Mouse (Mus musculus): ENCODE measurements around the gene Zfp426. TPM values are rescaled to one million over a fixed set of nuclear protein-coding genes. Genes with fewer than 3 reads are reported as not detected.

The Zfp426 gene
- polyA plus RNA-seq, 1 experiment from 2014 or later, result 19.4 TPM

DNA sequence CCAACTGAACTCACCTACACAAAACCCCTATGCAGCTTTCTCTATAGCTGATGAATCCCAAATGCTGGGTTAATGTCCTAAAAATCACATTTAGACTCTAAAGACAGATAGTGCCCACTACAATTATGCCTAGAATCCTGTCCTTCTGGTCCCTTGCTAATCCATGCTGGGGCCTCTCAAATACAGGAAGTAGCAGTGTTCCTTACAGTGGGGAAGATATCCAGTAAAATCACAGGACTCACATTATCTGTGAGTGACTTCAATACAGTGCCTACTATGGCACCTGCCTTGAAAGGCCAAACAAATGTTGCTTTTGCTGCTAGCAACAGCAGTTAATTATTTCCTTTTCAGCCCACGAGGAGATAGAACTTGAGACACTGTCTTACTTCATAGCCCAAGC, 17.8 kb upstream of the Zfp426 start:
- no peak for ATAC-seq (ENCODE audit: insufficient number of reproducible peaks, low FRiP score, low TSS enrichment, low read depth)
- Histone ChIP-seq H3K4me1 (peaks cover 16% of the 10 kb centered on the region; the same call in 1 of the 2 replicates), H3K27ac (no peak overlapping the region), H3K4me3 (no peak overlapping the region), H3K27me3 (no peaks in the 10 kb centered on the region), H3K9ac (no peak overlapping the region), H3K4me2 (no peak overlapping the region), H3K36me3 (peaks cover 68% of the 10 kb centered on the region), H3K9me3 (no peaks in the 10 kb centered on the region)
- WGBS, result 55% methylated on average over 1 of the region's 1 CpGs

- H3K9me3 ChIP-seq, result no peaks in the 10 kb centered on the region
- no peaks in the 10 kb centered on the region for H3K27me3 ChIP-seq
- no peak overlapping the region for H3K4me3 ChIP-seq
- H3K4me2 ChIP-seq, result no peak overlapping the region
- H3K9ac ChIP-seq, result no peak overlapping the region
- no peak for ATAC-seq (ENCODE audit: insufficient number of reproducible peaks, low FRiP score, low TSS enrichment, low read depth)
- peaks cover 70% of the 10 kb centered on the region for H3K36me3 ChIP-seq
- 78% methylated on average over 3 of the region's 3 CpGs for WGBS
- H3K27ac ChIP-seq, result no peak overlapping the region
- H3K4me1 ChIP-seq, result peaks cover 13% of the 10 kb centered on the region; the same call in 1 of the 2 replicates
These were observed 17.1 kb upstream of the Zfp426 start for GRCm38 (mm10) chr9:20509676-20510075.

- 89% methylated on average over 5 of the region's 5 CpGs for WGBS
- peaks cover 77% of the 10 kb centered on the region for H3K36me3 ChIP-seq
- H3K27ac ChIP-seq, result no peak overlapping the region
- no peak for ATAC-seq (ENCODE audit: insufficient number of reproducible peaks, low FRiP score, low TSS enrichment, low read depth)
- H3K4me1 ChIP-seq, result no peaks in the 10 kb centered on the region
- no peak overlapping the region for H3K4me2 ChIP-seq
- no peak overlapping the region for H3K9ac ChIP-seq
- H3K4me3 ChIP-seq, result no peak overlapping the region
- H3K9me3 ChIP-seq, result no peaks in the 10 kb centered on the region
- H3K27me3 ChIP-seq, result no peaks in the 10 kb centered on the region
These were observed 12.3 kb upstream of the Zfp426 start for GRCm38 (mm10) chr9:20504801-20505200.

DNA sequence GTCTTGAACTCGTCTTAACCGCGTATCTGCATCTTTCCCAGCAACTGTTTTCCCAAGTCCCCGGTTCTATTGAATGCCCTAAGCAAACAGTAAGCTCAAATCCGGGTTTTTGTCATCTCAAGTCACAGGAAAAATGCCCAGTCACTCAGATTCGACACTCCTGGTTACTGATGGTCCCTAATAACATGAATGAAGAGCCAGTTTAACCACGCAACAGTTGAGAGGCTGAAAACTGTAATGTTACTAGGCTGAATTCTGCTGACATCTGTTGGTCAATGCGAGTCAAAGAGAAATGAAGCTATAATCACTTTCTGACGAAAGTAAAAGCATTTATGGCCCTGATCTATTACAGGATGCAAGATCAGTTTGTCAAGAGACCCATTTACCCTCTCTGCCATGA, 735 bp upstream of the Zfp426 start:
- Histone ChIP-seq H3K4me2 (peak overlapping the region; percentile 61), H3K4me1 (peaks cover 17% of the 10 kb centered on the region), H3K9ac (peak overlapping the region; percentile 82), H3K36me3 (peaks cover 25% of the 10 kb centered on the region), H3K9me3 (no peaks in the 10 kb centered on the region), H3K4me3 (peak overlapping the region; percentile 84), H3K27me3 (no peaks in the 10 kb centered on the region), H3K27ac (peak overlapping the region; percentile 98)
- no peak for ATAC-seq (ENCODE audit: insufficient number of reproducible peaks, low FRiP score, low TSS enrichment, low read depth)
- WGBS, result 3% methylated on average over 9 of the region's 9 CpGs

DNA sequence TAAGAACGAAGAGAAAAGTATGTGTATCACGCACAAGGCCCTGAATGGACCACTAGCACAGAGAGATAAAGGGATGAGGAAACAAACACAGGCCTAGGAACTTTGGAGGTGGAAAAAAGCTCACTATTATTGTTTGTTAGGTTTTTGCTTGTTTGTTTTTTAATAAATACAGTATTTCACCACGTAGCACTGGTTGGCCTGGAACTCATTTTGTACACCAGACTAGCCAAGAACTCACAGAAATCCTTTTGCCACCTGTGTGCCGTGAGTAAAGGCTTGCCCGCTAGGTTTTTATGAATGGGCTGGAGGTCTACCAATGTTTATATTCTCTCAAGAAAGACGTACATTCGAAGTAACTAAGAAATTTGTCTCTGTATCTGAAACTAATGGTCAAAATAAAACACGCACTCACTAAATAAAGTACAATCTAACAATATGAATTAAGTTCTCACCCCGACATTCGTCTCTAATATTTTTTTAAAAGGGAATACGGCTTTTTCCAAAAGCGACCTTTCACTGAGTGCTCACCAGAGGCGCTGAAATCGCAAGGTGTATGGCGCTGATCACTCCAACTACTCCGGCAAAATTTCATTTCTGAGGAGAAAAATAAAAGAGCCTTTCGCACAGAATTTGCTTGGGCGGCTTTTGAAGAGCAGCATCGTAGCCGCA, 554 bp downstream of the Zfp426 start:
- Histone ChIP-seq H3K4me2 (peak overlapping the region; percentile 61), H3K9me3 (no peaks in the 10 kb centered on the region), H3K4me3 (peak overlapping the region; percentile 84), H3K4me1 (peaks cover 17% of the 10 kb centered on the region), H3K27ac (peak overlapping the region; percentile 98), H3K9ac (peak overlapping the region; percentile 82), H3K27me3 (no peaks in the 10 kb centered on the region), H3K36me3 (peaks cover 14% of the 10 kb centered on the region)
- no peak for ATAC-seq (ENCODE audit: insufficient number of reproducible peaks, low FRiP score, low TSS enrichment, low read depth)
- 8% methylated on average over 20 of the region's 20 CpGs for WGBS

DNA sequence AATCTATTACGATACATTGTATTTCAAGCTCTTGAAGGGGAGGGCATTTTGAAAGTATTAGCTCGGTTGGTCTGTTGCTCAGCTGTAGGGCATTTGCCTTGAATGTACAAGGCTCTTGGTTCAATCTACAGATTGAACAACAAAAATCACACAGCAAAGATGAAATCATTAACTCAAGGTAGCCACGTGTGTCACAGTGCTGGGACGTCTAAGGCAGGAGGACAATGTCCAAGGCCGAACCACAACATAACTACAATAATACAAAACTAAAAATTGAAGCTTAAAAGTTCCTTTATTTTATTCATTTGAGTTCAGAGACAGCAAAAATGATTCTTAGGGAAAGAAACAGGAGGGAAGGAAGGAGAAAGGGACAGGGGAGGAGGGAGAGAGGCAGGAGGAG, 3.0 kb downstream of the Zfp426 start:
- 90% methylated on average over 5 of the region's 5 CpGs for WGBS
- no peak overlapping the region for H3K9ac ChIP-seq
- ATAC-seq (ENCODE audit: insufficient number of reproducible peaks, low FRiP score, low TSS enrichment, low read depth), result no peak

GRCm38 (mm10) chr9:20479396-20479795, 13.2 kb downstream of the Zfp426 start:
- ATAC-seq (ENCODE audit: insufficient number of reproducible peaks, low FRiP score, low TSS enrichment, low read depth), result no peak
- Histone ChIP-seq H3K4me1 (no peaks in the 10 kb centered on the region), H3K9ac (no peak overlapping the region), H3K27me3 (no peaks in the 10 kb centered on the region), H3K4me3 (no peak overlapping the region), H3K4me2 (no peak overlapping the region), H3K36me3 (peaks cover 68% of the 10 kb centered on the region), H3K27ac (no peak overlapping the region), H3K9me3 (no peaks in the 10 kb centered on the region)
- 88% methylated on average over 5 of the region's 5 CpGs for WGBS

More for the DNA sequence above, 3.0 kb downstream of the Zfp426 start:
- Histone ChIP-seq H3K36me3 (peaks cover 21% of the 10 kb centered on the region), H3K9me3 (no peaks in the 10 kb centered on the region), H3K27ac (no peak overlapping the region), H3K4me2 (no peak overlapping the region), H3K4me3 (no peak overlapping the region), H3K4me1 (peaks cover 17% of the 10 kb centered on the region), H3K27me3 (no peaks in the 10 kb centered on the region)

- H3K4me3 ChIP-seq, result no peak overlapping the region
- H3K27ac ChIP-seq, result no peak overlapping the region
- no peaks in the 10 kb centered on the region for H3K4me1 ChIP-seq
- H3K36me3 ChIP-seq, result peaks cover 70% of the 10 kb centered on the region
- no peak overlapping the region for H3K9ac ChIP-seq
- WGBS, result 100% methylated on average over 1 of the region's 1 CpGs
- no peaks in the 10 kb centered on the region for H3K9me3 ChIP-seq
- H3K27me3 ChIP-seq, result no peaks in the 10 kb centered on the region
- no peak overlapping the region for H3K4me2 ChIP-seq
- no peak for ATAC-seq (ENCODE audit: insufficient number of reproducible peaks, low FRiP score, low TSS enrichment, low read depth)
These were observed 15.9 kb downstream of the Zfp426 start for GRCm38 (mm10) chr9:20476632-20477031.

- H3K27ac ChIP-seq, result no peak overlapping the region
- no peaks in the 10 kb centered on the region for H3K27me3 ChIP-seq
- peaks cover 15% of the 10 kb centered on the region for H3K9me3 ChIP-seq
- peaks cover 34% of the 10 kb centered on the region for H3K36me3 ChIP-seq
- WGBS, result 57% methylated on average over 7 of the region's 7 CpGs
- no peak for ATAC-seq (ENCODE audit: insufficient number of reproducible peaks, low FRiP score, low TSS enrichment, low read depth)
- H3K4me3 ChIP-seq, result no peak overlapping the region
- H3K4me2 ChIP-seq, result no peak overlapping the region
- H3K4me1 ChIP-seq, result no peaks in the 10 kb centered on the region
- H3K9ac ChIP-seq, result no peak overlapping the region
These were observed 25.6 kb downstream of the Zfp426 start for GRCm38 (mm10) chr9:20466761-20467442.

DNA sequence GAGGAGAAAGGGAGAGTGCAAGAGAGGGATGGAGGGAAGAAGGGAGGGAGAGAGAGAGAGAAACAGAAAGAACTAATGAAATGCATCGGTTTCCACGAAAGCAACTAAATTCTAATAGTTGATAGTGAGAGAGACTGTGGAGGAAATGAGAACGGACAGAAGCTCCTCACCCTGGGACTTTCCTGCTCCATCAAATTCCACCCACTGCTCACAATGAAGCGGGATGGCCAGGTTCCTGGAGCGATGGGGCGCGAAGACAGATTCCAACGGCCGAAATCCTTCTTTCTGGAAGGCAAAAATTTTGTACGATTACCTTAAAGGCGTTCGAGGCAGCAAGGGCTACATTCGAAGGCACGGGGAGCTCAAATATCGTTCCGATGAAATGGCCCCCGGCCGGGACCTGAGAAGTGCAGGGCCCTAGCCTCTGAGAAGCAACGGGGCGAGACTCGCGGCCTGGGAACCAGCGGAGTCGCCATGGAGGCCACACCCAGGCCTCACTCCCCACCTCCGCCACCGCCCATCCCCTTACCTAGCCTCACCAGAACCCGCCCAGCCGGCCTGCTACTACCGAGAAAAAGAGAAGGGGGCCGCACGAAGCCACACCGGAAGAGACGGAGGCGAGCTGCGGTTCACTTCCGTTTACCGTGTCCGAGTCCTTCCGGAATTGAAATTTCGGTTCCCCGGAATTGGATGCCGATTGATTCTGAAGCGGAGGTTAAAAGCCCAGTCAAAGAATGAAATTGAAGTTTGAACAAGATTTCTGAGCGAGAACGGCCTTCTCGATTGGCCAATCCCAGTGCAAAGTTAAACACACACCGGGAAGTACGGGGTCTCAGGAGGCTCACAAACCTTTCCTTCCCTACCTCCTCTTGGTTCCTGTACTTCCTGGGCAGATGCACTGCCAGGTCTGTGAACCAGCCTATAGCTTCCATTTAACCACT, 32.9 kb downstream of the Zfp426 start, which contains the start of gene Zfp26:
Zfp26 (minus strand) TSS at position 786 of the 941 bp plus-strand sequence.
- no peaks in the 10 kb centered on the region for H3K9me3 ChIP-seq
- no peaks in the 10 kb centered on the region for H3K27me3 ChIP-seq
- peak within 1 kb of the TSS; percentile 94 for H3K27ac ChIP-seq
- peak within 1 kb of the TSS; percentile 63 for H3K4me2 ChIP-seq
- peak within 1 kb of the TSS; percentile 80 for H3K9ac ChIP-seq
- H3K4me1 ChIP-seq, result peaks cover 14% of the 10 kb centered on the region
- under 1% methylated on average over 48 of the region's 48 CpGs for WGBS
- ATAC-seq (ENCODE audit: insufficient number of reproducible peaks, low FRiP score, low TSS enrichment, low read depth), result peak; percentile 88
- peak within 1 kb of the TSS; percentile 75 for H3K4me3 ChIP-seq
- H3K36me3 ChIP-seq, result peaks cover 20% of the 10 kb centered on the region

- no peak for ATAC-seq (ENCODE audit: insufficient number of reproducible peaks, low FRiP score, low TSS enrichment, low read depth)
- Histone ChIP-seq H3K4me1 (peaks cover 9% of the 10 kb centered on the region), H3K36me3 (peaks cover 46% of the 10 kb centered on the region)
These were observed 38.9 kb downstream of the Zfp426 start for GRCm38 (mm10) chr9:20453647-20454046.

More at GRCm38 (mm10) chr9:20453647-20454046, 38.9 kb downstream of the Zfp426 start:
- Histone ChIP-seq H3K4me3 (no peak overlapping the region), H3K9me3 (no peaks in the 10 kb centered on the region), H3K9ac (no peak overlapping the region), H3K27me3 (no peaks in the 10 kb centered on the region), H3K4me2 (no peak overlapping the region), H3K27ac (no peak overlapping the region)
- WGBS, result 90% methylated on average over 4 of the region's 4 CpGs

Data from limb, embryonic 15.5 days (tissue).